Mouse (Mus musculus) G1E (cell line): ENCODE data around the gene Glrp1.

Experiments
- CTCF ChIP-seq: IDR thresholded peaks from 2 replicates; pipeline ENCODE4 v1.5.1; 2012; ENCODE audit warnings: low read depth, low read length, inconsistent platforms, mixed read lengths
- GATA1 ChIP-seq: IDR thresholded peaks from 2 replicates; pipeline ENCODE4 v1.6.1; 2012; ENCODE audit warnings: borderline replicate concordance, low read length, inconsistent platforms, mixed read lengths
- GATA2 ChIP-seq: IDR thresholded peaks from 2 replicates; pipeline ENCODE4 v1.6.1; 2012; ENCODE audit warnings: low read depth, low read length, inconsistent platforms, borderline replicate concordance
- POLR2AphosphoS5 ChIP-seq: IDR thresholded peaks from 2 replicates; pipeline ENCODE4 v1.6.1; 2012; ENCODE audit warnings: low read depth, low read length, inconsistent platforms; ENCODE audit not compliant: insufficient replicate concordance

GRCm38 (mm10) chr1:88486336-88486735, 23.5 kb downstream of the Glrp1 start:
- TF ChIP-seq CTCF (no peak), GATA2 (no peak), GATA1 (no peak), POLR2AphosphoS5 (no peak)
